Mouse (Mus musculus) stomach, postnatal 0 days (tissue): Measurements from ENCODE around the gene Foxn1. TPM values are rescaled to one million over a fixed set of nuclear protein-coding genes. Genes with fewer than 3 reads are reported as not detected.

Experiments
- ATAC-seq: fragments of 200-750 bp; cut with Nextera tagmentation; 2 replicates; pipeline ENCODE4 v1.8.0; 2017; ENCODE audit not compliant: low FRiP score, low TSS enrichment
- DNase-seq: peaks from one replicate; pipeline ENCODE4 v3.0.0-alpha.2; 2016; ENCODE audit warnings: low spot score
- H3K27ac ChIP-seq: fragments of 300-500 bp; sonication (generic); replicated peaks from 2 replicates; pipeline ENCODE4 v1.5.1; 2014; ENCODE audit warnings: mild to moderate bottlenecking, control low read depth
- H3K27me3 ChIP-seq: fragments of 300-500 bp; sonication (generic); 2 replicates; pipeline ENCODE4 v1.6.1; 2014; ENCODE audit warnings: low read length; ENCODE audit not compliant: control insufficient read depth, insufficient read depth
- H3K36me3 ChIP-seq: fragments of 300-500 bp; sonication (generic); 2 replicates; pipeline ENCODE4 v1.6.1; 2014; ENCODE audit warnings: low read length, mixed read lengths; ENCODE audit not compliant: control insufficient read depth, insufficient read depth
- H3K4me1 ChIP-seq: fragments of 300-500 bp; sonication (generic); replicated peaks from 2 replicates; pipeline ENCODE4 v1.6.1; 2014; ENCODE audit warnings: antibody characterized with exemption; ENCODE audit not compliant: control insufficient read depth, insufficient read depth
- H3K4me2 ChIP-seq: fragments of 300-500 bp; sonication (generic); replicated peaks from 2 replicates; pipeline ENCODE4 v1.6.1; 2014; ENCODE audit warnings: low read depth, mild to moderate bottlenecking, control low read depth, moderate library complexity
- H3K4me3 ChIP-seq: fragments of 300-500 bp; sonication (generic); 2 replicates; pipeline ENCODE4 v1.5.1; 2014; ENCODE audit warnings: low read depth, low read length, control low read depth
- H3K9ac ChIP-seq: fragments of 300-500 bp; sonication (generic); 2 replicates; pipeline ENCODE4 v1.6.1; 2014; ENCODE audit warnings: mild to moderate bottlenecking, low read length, control low read depth, mixed read lengths
- H3K9me3 ChIP-seq: fragments of 300-500 bp; sonication (generic); 2 replicates; pipeline ENCODE4 v1.6.1; 2016; ENCODE audit warnings: low read length; ENCODE audit not compliant: control insufficient read depth
- CTCF ChIP-seq: IDR thresholded peaks from 2 replicates; pipeline ENCODE4 v1.5.1; 2016; ENCODE audit warnings: antibody characterized with exemption, low read depth, mild to moderate bottlenecking, moderate library complexity
- EP300 ChIP-seq: optimal IDR thresholded peaks from 2 replicates; pipeline ENCODE3; 2016; ENCODE audit warnings: antibody characterized with exemption
- WGBS: fragments of 180-500 bp; shearing (Covaris S2); extraction: QIAGEN DNeasy Blood & Tissue Kit; methylation state at CpG from one replicate; pipeline ENCODE4 v1.1.7; 2014; 5-methylcytosine and 5-hydroxymethylcytosine counted together
- polyA plus RNA-seq: library from polyadenylated mRNA; unstranded; fragments of >200 nt; fragmentation: Nextera tagmentation; extraction: Ambion mirVana; gene quantifications from 2 replicates; pipeline ENCODE4 v1.2.1, GENCODE M21; 2015

The Foxn1 gene
- polyA plus RNA-seq, 1 experiment from 2014 or later, result 1.9 TPM

DNA sequence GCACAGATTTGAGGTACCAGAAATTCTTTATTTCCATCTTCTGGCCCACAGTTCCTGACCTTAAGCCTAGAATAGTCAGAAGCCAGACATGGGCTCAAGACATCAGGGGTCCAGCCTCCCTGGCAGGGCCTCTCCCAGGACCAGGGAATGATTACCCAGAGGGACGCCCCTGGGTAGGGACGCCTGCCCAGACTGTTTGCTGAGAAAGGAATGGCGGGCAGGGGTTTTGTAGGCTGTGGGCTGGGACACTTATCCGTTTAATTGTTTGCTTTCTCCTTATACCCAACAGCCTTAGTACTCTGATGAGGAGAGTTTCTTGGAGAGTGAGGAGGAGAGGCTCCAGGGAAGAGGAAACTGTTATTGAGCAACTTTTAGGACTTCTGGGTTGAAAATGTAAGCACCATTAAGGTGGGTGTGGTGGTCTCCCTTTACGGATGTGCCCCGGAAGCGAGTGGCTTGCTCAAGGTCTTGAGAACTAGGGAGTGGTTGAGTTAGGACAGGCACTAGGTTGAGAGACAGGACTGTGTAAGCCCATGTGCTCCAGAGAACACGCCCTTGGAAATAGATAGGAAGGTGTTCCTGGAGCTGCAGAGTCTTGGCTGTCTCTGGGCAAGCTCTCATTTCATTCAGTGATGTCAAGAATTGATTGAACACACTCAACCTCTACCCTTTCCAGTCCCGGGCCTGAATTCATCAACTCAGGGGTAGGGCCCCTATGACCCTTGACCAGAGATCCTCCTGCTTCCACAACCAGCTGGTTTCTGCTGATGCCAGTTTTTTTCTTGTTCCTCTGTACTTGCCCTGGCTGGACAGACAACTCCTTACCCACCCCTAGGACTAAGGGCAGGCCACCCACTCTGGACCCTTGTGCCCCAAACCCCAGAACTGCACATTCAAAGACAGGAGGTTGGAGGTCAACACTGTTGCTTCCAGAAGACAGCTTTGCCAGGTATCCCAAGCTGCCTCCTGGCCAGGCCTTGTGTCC, 22.2 kb upstream of the Foxn1 start:
- Histone ChIP-seq H3K27me3 (no peaks in the 10 kb centered on the region), H3K4me2 (no peak overlapping the region), H3K4me3 (no peak overlapping the region), H3K27ac (no peak overlapping the region), H3K36me3 (no peaks in the 10 kb centered on the region), H3K9ac (no peak overlapping the region), H3K4me1 (no peaks in the 10 kb centered on the region), H3K9me3 (no peaks in the 10 kb centered on the region)
- 45% methylated on average over 9 of the region's 9 CpGs for WGBS
- TF ChIP-seq CTCF (no peak), EP300 (no peak)
- DNase-seq, result no peak
- no peak for ATAC-seq

DNA sequence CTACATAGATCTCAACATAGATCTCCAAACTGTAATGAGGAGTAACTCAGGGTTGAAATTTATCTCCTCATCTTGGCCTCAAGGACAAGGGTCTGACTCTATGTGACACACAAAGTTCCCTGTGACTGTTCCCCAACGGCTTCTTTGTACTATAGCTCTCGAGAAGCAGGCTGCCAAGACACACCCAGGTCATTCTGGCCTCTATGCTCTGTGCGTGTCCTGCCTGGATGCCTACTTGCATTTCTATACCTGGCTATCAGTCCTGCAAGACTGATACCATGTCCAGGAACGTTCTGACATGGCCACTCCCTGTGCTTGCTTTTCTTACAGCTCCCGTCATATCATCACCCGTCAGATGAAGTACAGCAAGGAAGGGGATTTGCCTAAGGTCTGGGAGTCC, 15.7 kb upstream of the Foxn1 start:
- Histone ChIP-seq H3K4me2 (no peak overlapping the region), H3K9me3 (no peaks in the 10 kb centered on the region), H3K36me3 (no peaks in the 10 kb centered on the region), H3K27me3 (no peaks in the 10 kb centered on the region), H3K27ac (no peak overlapping the region), H3K4me1 (no peaks in the 10 kb centered on the region), H3K4me3 (no peak overlapping the region), H3K9ac (no peak overlapping the region)
- TF ChIP-seq EP300 (no peak), CTCF (no peak)
- WGBS, result 46% methylated on average over 6 of the region's 6 CpGs
- DNase-seq (peak; percentile 35), ATAC-seq (no peak; the same call in 1 of the 2 replicates)

DNA sequence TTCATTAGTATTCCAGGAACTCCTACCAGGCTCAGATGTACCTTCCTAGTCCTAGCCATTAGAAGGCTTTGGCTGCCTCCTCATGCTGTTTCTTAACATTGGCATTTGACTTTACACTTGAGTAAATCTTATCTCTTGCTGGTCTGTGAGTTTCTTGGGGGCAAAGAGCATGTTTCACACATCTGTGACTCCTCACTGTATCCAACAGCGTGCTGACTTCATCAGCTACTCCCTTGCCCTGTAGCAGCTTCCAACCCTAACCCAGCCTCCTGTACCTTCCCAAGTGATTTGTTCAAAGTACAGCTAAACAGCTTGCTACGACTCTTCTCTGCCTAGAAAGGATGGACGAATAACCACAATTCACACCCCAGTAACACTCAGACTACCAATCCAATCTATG, 15.1 kb upstream of the Foxn1 start:
- no peak overlapping the region for H3K4me3 ChIP-seq
- no peak for TF ChIP-seq CTCF
- TF ChIP-seq EP300, result no peak
- ATAC-seq (no peak), DNase-seq (no peak)
- no peaks in the 10 kb centered on the region for H3K36me3 ChIP-seq
- H3K27me3 ChIP-seq, result no peaks in the 10 kb centered on the region
- no peaks in the 10 kb centered on the region for H3K4me1 ChIP-seq
- no peak overlapping the region for H3K9ac ChIP-seq
- H3K4me2 ChIP-seq, result no peak overlapping the region
- no peak overlapping the region for H3K27ac ChIP-seq
- 68% methylated on average over 3 of the region's 3 CpGs for WGBS
- H3K9me3 ChIP-seq, result no peaks in the 10 kb centered on the region

DNA sequence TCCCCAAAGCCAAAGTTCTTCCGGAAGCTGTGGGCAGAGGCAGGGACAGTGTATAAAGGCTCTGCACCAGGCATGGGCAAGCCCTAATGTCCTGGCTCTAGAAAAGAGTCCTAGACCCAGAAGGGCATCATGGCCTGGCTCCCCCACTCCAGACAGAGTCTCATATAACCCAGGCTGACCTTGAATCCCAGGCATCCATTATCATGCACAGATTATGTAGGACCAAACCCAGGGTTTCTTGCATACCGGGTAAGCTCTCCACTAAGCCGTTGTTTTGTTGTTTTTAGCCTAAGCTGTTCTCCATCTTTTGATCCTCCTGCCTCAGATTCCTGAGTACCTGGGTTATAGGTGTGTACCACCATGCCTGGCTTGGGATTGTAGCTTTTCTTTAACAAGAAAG, 14.6 kb upstream of the Foxn1 start:
- no peaks in the 10 kb centered on the region for H3K36me3 ChIP-seq
- no peak overlapping the region for H3K9ac ChIP-seq
- TF ChIP-seq EP300, result no peak
- TF ChIP-seq CTCF, result no peak
- 58% methylated on average over 3 of the region's 3 CpGs for WGBS
- no peaks in the 10 kb centered on the region for H3K4me1 ChIP-seq
- ATAC-seq (no peak), DNase-seq (no peak)
- no peak overlapping the region for H3K4me3 ChIP-seq
- H3K27me3 ChIP-seq, result no peaks in the 10 kb centered on the region
- no peak overlapping the region for H3K27ac ChIP-seq
- no peak overlapping the region for H3K4me2 ChIP-seq
- no peaks in the 10 kb centered on the region for H3K9me3 ChIP-seq

DNA sequence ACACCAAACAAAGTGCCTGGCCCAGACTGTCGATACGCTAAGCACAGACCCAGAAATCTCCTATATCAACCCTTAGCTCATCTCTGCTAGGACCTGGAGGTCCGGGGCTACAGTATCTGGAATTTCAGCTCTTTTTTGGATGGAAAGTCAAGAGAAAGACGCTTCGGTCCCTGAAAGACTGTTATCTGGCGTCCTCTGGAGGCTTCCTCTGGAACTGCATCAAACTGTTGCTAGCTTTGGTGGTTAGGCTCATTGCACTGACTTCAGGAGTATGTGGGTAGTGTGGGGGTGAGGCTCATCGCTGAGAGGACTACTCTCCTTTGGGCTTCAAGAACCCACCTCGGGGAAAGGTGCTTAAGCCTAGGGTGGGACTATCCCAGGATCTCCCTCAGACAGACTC, 13.3 kb upstream of the Foxn1 start:
- DNase-seq, result peak; percentile 78
- WGBS, result 16% methylated on average over 8 of the region's 8 CpGs
- H3K4me2 ChIP-seq, result no peak overlapping the region

DNA sequence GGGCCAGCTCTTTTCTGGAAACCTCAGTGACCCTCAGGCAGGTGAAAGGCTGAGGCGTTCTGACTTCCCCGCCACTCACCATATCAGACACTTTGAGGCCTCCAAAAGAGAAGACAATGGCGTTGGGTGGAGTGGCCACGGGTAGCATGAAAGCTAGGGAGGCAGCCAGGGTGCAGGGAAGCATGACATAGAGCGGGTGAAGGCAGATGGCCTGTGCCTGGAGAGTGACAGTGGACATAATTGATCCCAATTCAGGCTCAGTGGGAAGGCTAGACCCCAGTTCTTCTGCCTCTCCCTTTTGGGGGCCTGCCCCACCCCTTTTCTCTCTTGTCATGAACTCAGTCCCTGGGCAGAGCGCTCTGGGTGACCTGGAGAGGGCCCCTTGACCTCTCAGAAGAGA, 11.9 kb upstream of the Foxn1 start:
- no peaks in the 10 kb centered on the region for H3K9me3 ChIP-seq
- DNase-seq, result no peak
- H3K27me3 ChIP-seq, result no peaks in the 10 kb centered on the region
- H3K36me3 ChIP-seq, result no peaks in the 10 kb centered on the region
- 81% methylated on average over 6 of the region's 6 CpGs for WGBS
- H3K4me3 ChIP-seq, result no peak overlapping the region
- H3K9ac ChIP-seq, result no peak overlapping the region
- no peak overlapping the region for H3K27ac ChIP-seq
- no peaks in the 10 kb centered on the region for H3K4me1 ChIP-seq
- ATAC-seq, result no peak
- TF ChIP-seq CTCF, result no peak
- H3K4me2 ChIP-seq, result no peak overlapping the region

More for the DNA sequence above, 13.3 kb upstream of the Foxn1 start:
- no peak overlapping the region for H3K4me3 ChIP-seq
- no peak overlapping the region for H3K27ac ChIP-seq
- peak; percentile 98 for TF ChIP-seq CTCF
- no peak for TF ChIP-seq EP300
- no peaks in the 10 kb centered on the region for H3K36me3 ChIP-seq
- no peaks in the 10 kb centered on the region for H3K9me3 ChIP-seq
- no peaks in the 10 kb centered on the region for H3K27me3 ChIP-seq
- ATAC-seq, result 0 out of 2 replicates have a peak, but pooled peaks have one; percentile 24
- H3K4me1 ChIP-seq, result no peaks in the 10 kb centered on the region
- no peak overlapping the region for H3K9ac ChIP-seq
